Mouse (Mus musculus) cerebellum, adult 2 months (tissue): ENCODE data around the gene Dner.

Source experiments
- CTCF ChIP-seq: fragments of 200-500 bp; IDR thresholded peaks from 2 replicates; pipeline ENCODE4 v1.5.1; 2011; ENCODE audit warnings: low read depth, mild to moderate bottlenecking, control low read depth, low read length, moderate library complexity, borderline replicate concordance; ENCODE audit not compliant: insufficient read depth
- POLR2A ChIP-seq: fragments of 200-500 bp; IDR thresholded peaks from 2 replicates; pipeline ENCODE4 v1.6.1; 2011; ENCODE audit warnings: low read length, control low read depth, borderline replicate concordance; ENCODE audit not compliant: insufficient read depth

GRCm38 (mm10) chr1:84709406-84709805 is 13.4 kb upstream of the Dner start:
- TF ChIP-seq POLR2A (no peak), CTCF (no peak)
